13 mouse cellular contexts compared by ENCODE assay signal in genomic region chr2:4636656-4637055, GRCm38 (mm10).
"Had no signal": no experiment of that assay in that cellular context is flagged by ENCODE, and none has a peak within 500 bp of the region (broad histone marks: within the 10 kb centered on the region; RNA-seq: fewer than 3 reads in every experiment).

No protein-coding gene starts in this region.

- H3K4me1 ChIP-seq: limb, embryonic 13.5 days; liver, embryonic 15.5 days; midbrain, embryonic 12.5 days had no signal

- H3K4me3 ChIP-seq: layer of hippocampus, adult 2 months; limb, embryonic 13.5 days; liver, embryonic 15.5 days; midbrain, embryonic 12.5 days had no signal

- H3K9me3 ChIP-seq: limb, embryonic 13.5 days; liver, embryonic 15.5 days; midbrain, embryonic 12.5 days had no signal

- H3K27me3 ChIP-seq: limb, embryonic 13.5 days; liver, embryonic 15.5 days; midbrain, embryonic 12.5 days had no signal

- H3K4me2 ChIP-seq: limb, embryonic 13.5 days; liver, embryonic 15.5 days; lung, embryonic 14.5 days; midbrain, embryonic 12.5 days had no signal

- H3K9ac ChIP-seq: limb, embryonic 13.5 days; liver, embryonic 15.5 days; lung, embryonic 14.5 days; midbrain, embryonic 12.5 days had no signal

- DNase-seq: kidney, adult 11 months; kidney, adult 9 months; kidney, postnatal 36 days; lung, embryonic 14.5 days; lung, postnatal 14 days; thymus, adult 2 months; thymus, postnatal 25 days had no signal

- H3K27ac ChIP-seq: kidney, postnatal 0 days; layer of hippocampus, adult 2 months; limb, embryonic 13.5 days; liver, embryonic 15.5 days; midbrain, embryonic 12.5 days; stomach, postnatal 0 days had no signal
